ENCODE assay signal across 13 mouse cellular contexts in genomic region chr2:167301601-167302000, GRCm38 (mm10). TPM values are rescaled to one million over a fixed set of nuclear protein-coding genes. Genes with fewer than 3 reads are reported as not detected.
A peak's percentile ranks its signal among the peaks of the same experiment; 100 is the strongest.
DNase-seq lines count a peak whose midpoint lies in the region; TF ChIP-seq lines count a peak whose summit lies in the region.
"Had no signal": no experiment of that assay in that cellular context is flagged by ENCODE, and none has a peak within 500 bp of the region (broad histone marks: within the 10 kb centered on the region; RNA-seq: fewer than 3 reads in every experiment).

No protein-coding gene starts in this region.

- intact Hi-C loops in gastrocnemius, adult 2 months (cut with DNase I) = no loop called here
- intact Hi-C loops in gastrocnemius, postnatal 14 days (cut with DNase I; ENCODE audit: low total_unique reads) = loop anchor here (5.0 kb wide), 1 partner anchor 36 kb away; no protein-coding TSS in a partner anchor

- H3K4me3 ChIP-seq in gastrocnemius, adult 2 months = no peak overlapping the region
- H3K4me3 ChIP-seq: erythroblast, embryonic 14.5 days; hindbrain, embryonic 12.5 days; neural tube, embryonic 12.5 days had no signal

- TF ChIP-seq CTCF in gastrocnemius, adult 2 months (IDR thresholded peaks at IDR 0.05) = no peak

- no peak overlapping the region for H3K27ac ChIP-seq in gastrocnemius, adult 2 months
- H3K27ac ChIP-seq: hindbrain, embryonic 12.5 days; kidney, postnatal 0 days; neural tube, embryonic 12.5 days had no signal

- peak; percentile 9 to 59 for DNase-seq in adrenal gland, adult (ENCODE audit: inconsistent age in 2 of 2, low spot score in 1 of 2)
- DNase-seq in adrenal gland, adult 2 months = no peak
- peak; percentile 12 for DNase-seq in gastrocnemius, adult 2 months
- no peak for DNase-seq in gastrocnemius, postnatal 14 days
- DNase-seq in layer of hippocampus, adult 9-11 months = peak; percentile 1
- no peak for DNase-seq in layer of hippocampus, postnatal 14 days (ENCODE audit: low spot score in 2 of 2)
- DNase-seq in urinary bladder, postnatal 10 days (ENCODE audit: low spot score) = peak; percentile 5
- DNase-seq in urinary bladder, adult 18-20 months (ENCODE audit: low spot score in 2 of 2) = no peak
- DNase-seq: left cerebral cortex, postnatal 4 days had no signal

RNA-seq across cellular contexts. Expression of gene B4galt5, which starts 47.4 kb away (rescaled TPM):
- total RNA-seq in adrenal gland, adult 2 months (2021) = 100 to 1,000 TPM in 1 of 2 experiments, 10 to 100 TPM in 1; 92.7 to 113 TPM
- polyA plus RNA-seq in adrenal gland, adult 2 months (2012; rRNA removed) = 43.9 and 47.6 TPM in 2 replicates
- 10 to 100 TPM in 1 of 2 experiments, 1 to 10 TPM in 1; 7.8 to 10.6 TPM for total RNA-seq in gastrocnemius, adult 2 months (2021)
- total RNA-seq in gastrocnemius, postnatal 14 days (2021) = 10 to 100 TPM; 15.0 to 17.6 TPM
- total RNA-seq in layer of hippocampus, postnatal 14 days (2021) = 10 to 100 TPM; 58.8 to 60.5 TPM

Comparison
In these comparisons a context has a peak if more than half of its experiments do, and no peak if none do; other contexts are left out.
1. DNase-seq: peak in adrenal gland, adult (2 of 2), gastrocnemius, adult 2 months (single experiment), layer of hippocampus, adult 9-11 months (single experiment) and urinary bladder, postnatal 10 days (single experiment); none in adrenal gland, adult 2 months (single experiment), gastrocnemius, postnatal 14 days (single experiment), layer of hippocampus, postnatal 14 days (0 of 2) and urinary bladder, adult 18-20 months (0 of 2).